Mouse (Mus musculus): ENCODE measurements around the gene Dpm3.
"Not testable (repeated sequence)": the region's sequence is repeated elsewhere in the genome, so short reads cannot be mapped to it uniquely, and the experiment has no call there.

Dpm3 gene

DNA sequence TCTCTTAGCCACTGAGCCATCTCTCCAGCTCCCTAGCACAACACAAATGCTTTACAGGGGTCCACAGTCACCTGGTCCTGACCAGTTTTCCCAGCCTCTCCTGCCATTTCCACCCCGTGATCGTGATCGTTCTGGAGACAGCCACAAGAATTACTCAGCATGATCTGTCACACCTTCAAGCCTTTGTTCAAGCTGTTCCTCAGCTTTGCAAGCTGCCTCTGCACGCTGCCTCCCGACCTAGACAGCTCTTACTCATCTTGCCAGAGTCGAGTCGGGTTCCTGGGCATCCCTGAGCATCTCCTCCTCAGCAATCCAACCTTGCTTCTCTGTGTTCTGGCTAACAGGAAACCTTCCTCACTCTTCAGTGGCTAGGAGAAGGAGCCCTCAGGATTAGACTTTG is at the start of gene Dpm3:
Gene Dpm3 (plus strand): TSS at position 283 of the 400 bp plus-strand sequence.
- DNase-seq (ENCODE audit: low read depth, low spot score): no peak

GRCm38 (mm10) chr3:89209731-89210130 is 49.4 kb upstream of the Dpm3 start:
- DNase-seq (ENCODE audit: low read depth, low spot score): no peak

- DNase-seq (ENCODE audit: low read depth, low spot score): no peak
Observed at GRCm38 (mm10) chr3:89210162-89210561, 49.0 kb upstream of the Dpm3 start.

DNA sequence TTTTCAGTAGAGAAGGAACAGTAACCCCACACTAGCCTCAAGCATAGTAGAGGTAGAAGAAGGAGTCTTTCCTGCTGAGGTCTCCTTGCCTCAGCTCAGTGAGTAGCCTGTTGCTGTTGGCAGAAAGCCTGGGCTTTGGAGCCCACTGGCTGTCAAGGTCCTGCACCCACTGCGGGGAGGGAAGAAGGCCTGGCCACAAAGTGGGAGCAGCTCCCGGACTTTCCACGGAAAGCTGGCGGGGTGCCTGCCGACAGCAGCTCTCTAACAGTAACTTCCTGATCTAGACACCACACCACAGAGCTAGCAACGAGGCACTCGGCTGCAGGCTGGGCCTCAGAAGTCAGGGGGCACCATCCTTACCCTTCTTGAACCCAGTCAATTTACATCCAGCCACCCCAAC is 48.4 kb upstream of the Dpm3 start:
- DNase-seq (ENCODE audit: low read depth, low spot score): no peak

DNA sequence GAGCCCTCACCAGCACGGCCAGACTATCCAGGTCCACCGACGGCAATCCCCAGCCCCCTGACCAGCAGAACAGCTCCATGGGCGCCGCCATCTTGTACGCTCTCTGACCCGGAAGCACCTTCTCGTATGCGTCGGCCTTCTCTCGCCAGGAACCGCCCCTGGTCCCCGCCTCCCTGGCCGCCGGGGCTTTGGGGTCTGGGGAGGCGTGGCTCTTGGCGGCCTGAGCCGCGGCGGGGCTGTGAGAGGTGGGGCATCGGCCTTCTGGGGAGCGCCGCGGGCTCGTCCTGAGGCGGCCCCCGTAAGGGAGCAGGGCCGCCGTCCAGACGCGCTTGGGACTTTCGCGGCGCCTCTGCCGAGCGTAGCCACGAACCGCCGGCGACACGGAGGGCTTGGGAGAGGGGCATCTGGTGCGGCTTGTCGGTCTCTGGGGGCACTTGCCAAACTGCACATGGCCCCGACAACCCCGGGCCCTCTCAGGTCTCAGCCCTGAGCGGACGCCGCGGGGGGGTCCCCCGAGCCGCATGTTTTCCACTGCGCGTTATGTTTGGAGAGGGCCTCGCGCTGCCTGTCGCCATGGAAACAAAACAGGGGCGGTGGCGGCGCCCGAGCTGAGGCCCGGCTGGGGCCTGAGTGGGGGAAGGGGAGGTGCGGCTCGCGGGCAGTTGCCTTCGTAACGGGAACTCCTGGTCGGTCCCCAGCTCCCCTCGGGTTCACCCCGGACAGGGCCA is 45.2 kb upstream of the Dpm3 start:
- DNase-seq (ENCODE audit: low read depth, low spot score): peak; percentile 87

- DNase-seq (ENCODE audit: low read depth, low spot score): no peak
Observed at GRCm38 (mm10) chr3:89214681-89215411, 44.3 kb upstream of the Dpm3 start, which contains the start of gene Thbs3. Gene Thbs3 (plus strand): TSS chr3:89215180.

GRCm38 (mm10) chr3:89215853-89216252 is 43.3 kb upstream of the Dpm3 start:
- peak; percentile 78 for DNase-seq (ENCODE audit: low read depth, low spot score)

DNA sequence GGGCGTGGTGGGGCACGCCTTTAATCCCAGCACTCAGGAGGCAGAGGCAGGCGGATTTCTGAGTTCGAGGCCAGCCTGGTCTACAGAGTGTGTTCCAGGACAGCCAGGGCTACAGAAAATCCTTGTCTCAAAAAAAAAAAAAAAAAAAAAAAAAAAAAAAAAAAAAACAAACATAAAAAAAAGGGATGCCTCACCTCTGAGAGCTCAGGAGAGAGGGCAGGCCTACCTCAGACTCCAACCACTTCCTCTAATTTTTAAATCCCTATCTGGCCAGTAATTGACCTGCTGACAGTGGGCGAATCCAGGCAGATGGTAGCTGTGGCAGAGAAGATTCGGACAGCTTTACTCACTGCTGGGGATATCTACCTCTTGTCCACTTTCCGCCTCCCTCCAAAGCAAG is 42.8 kb upstream of the Dpm3 start:
- DNase-seq (ENCODE audit: low read depth, low spot score): not testable (repeated sequence)

DNA sequence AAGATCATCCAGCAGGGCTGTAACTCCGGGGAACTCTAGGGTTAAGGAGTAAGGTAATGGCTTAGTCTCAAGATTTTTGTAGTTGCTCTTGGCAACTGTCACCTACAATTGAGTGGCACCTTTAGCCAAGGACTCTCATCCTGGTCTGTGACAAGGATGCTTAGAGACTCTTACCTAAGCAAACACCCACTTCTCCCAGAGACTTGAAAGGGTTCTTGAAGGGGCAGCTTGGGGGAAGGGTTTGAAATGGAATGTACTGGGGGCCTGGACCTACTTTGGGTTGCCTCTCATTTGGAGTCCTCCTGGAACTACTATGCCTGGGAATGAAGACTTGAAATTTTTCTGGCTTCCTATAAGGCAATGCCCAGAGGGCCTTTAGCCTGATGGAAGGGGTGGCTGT is 40.9 kb upstream of the Dpm3 start:
- DNase-seq (ENCODE audit: low read depth, low spot score): no peak

DNA sequence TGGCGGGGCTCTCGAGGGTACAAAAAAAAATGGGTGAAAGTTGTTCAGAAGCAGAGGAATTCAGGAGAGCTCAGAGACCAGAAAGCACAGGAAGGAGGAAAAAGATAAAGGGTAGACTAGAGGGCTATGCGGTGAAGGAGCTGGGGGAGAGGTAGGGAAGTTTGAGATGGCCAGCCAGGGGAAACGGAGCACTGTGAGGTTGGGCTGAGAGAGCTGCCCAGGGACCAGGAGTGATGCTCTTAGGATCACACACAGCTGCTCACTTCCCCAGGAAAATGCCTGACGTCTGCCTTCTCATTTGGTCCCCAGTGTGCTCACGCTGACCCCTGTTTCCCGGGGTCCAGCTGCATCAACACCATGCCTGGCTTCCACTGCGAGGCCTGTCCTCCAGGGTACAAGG is 39.6 kb upstream of the Dpm3 start:
- no peak for DNase-seq (ENCODE audit: low read depth, low spot score)

- no peak for DNase-seq (ENCODE audit: low read depth, low spot score)
Observed at GRCm38 (mm10) chr3:89221167-89221566, 38.0 kb upstream of the Dpm3 start.

DNA sequence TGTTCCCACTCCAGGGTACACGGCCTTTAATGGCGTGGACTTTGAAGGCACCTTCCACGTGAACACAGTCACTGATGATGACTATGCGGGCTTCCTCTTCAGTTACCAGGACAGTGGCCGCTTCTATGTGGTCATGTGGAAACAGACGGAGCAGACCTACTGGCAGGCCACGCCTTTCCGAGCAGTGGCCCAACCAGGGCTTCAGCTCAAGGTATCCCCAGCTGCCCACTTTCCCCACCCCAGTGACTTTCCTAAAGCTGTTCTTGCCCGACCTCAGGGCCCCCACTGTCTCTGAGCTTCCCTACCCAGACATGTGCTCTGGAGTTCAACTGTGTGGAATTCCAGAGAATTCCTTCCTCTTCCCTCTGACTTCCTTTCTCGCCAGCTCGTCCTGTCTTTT is 34.4 kb upstream of the Dpm3 start:
- no peak for DNase-seq (ENCODE audit: low read depth, low spot score)

DNA sequence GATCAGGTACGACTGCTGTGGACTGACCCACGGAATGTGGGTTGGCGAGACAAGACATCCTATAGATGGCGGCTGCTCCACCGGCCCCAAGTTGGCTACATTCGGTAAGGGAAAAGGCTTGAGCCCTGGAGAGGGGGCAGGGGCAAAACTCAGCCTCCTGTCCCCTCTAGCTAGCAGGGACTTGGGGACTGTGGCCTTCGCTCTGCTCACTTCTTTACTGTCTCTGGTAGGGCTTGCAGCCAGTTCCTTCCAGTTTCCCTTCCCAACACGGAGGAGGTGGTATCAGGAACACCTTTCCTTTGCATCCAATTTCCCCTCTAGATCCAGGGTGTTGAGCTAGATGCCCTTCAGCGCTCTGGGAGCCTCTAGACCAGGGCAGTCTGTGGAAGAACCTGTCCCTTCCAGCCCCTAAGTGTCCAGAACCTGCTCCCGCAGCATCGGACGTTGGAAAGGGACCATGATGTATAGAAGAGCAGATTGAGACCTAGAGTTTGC is 33.8 kb upstream of the Dpm3 start:
- no peak for DNase-seq (ENCODE audit: low read depth, low spot score)

GRCm38 (mm10) chr3:89225918-89226317 is 33.2 kb upstream of the Dpm3 start:
- DNase-seq (ENCODE audit: low read depth, low spot score): no peak

DNA sequence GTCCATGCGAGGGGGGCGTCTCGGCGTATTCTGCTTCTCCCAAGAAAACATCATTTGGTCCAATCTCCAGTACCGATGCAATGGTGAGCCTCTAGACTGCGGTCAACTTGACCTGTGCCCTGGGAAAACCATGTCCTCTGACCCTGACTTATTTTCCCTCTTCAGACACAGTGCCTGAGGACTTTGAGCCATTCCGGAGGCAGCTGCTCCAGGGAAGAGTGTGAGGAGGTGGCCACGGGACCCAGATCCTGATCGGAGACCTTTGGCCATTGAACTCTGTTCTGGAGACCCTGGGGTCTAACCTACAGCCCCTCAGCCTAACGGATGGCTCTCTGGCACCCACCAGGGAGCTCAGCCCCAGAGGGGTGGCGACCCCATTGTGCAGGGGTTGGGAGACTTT is 32.8 kb upstream of the Dpm3 start:
- no peak for DNase-seq (ENCODE audit: low read depth, low spot score)

GRCm38 (mm10) chr3:89226900-89227299 is 32.3 kb upstream of the Dpm3 start, which contains the start of gene Mtx1:
Gene Mtx1 (minus strand): TSS chr3:89227088.
- DNase-seq (ENCODE audit: low read depth, low spot score): no peak

DNA sequence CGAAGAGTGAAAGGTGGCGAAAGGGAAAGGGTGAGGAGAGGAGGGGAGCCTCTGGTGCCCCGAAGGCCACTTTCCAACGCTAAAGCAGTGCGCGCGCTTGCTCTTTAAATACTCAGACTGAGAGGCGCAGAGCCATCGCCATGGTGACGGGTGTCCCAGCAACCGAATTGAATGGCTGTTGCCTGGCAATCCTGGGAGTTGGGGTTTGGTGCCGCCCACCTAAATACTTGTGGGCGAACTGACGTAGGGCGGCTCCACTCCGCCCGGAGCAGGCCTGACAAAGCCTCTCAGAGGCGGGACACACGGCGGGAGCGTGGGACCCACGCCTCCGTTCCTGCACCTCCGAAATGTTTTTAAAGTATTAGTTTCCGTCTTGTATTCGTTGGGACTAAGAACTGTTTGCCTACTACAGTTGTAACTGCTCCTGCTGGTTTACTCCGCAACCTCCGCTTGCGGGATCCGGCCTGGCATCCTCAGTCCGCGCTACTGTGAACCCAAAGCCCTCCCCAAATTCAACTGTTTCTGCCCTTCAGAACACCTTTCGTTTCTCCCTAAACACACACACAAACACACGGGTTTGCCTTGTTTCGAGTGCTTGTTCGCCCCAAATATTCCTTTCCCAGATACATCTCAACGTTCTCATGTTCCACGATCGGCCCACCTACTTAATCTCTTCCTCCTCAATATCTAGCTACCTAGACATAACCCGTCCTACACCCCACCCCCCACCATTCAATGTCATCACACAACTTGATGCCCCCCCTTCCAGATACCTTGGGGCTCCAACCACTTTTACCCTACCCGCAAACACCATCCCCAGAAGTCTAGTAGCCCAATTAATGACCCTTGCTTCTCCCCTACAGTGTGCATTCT is 31.6 kb upstream of the Dpm3 start:
- DNase-seq (ENCODE audit: low read depth, low spot score): peak; percentile 53

- peak; percentile 66 for DNase-seq (ENCODE audit: low read depth, low spot score)
Observed at GRCm38 (mm10) chr3:89228180-89228549, 31.0 kb upstream of the Dpm3 start.

GRCm38 (mm10) chr3:89228836-89229235 is 30.3 kb upstream of the Dpm3 start, which contains the start of gene Muc1:
Gene Muc1 (plus strand): TSS chr3:89229057.
- no peak for DNase-seq (ENCODE audit: low read depth, low spot score)

DNA sequence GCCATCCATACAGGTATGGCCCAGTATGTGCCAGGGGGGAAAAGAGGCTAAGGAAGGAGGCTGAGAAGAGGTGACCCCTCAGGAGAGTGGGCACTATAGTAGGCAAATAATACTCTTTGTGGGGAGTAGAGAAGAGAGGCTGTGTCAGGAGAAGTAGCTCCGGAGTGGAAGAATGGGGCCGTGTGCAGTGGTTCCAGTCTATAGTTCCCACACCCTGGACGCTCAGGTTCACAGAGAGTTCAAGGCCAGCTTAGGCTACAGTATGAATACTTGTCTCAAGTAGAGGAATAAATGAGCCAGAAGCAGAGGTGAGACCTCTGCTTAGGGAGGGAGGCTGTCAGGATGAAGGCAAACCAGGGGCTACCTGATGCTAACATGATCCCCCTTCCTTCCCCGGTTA is 29.9 kb upstream of the Dpm3 start:
- no peak for DNase-seq (ENCODE audit: low read depth, low spot score)

GRCm38 (mm10) chr3:89230561-89230960 is 28.6 kb upstream of the Dpm3 start:
- no peak for DNase-seq (ENCODE audit: low read depth, low spot score)

DNA sequence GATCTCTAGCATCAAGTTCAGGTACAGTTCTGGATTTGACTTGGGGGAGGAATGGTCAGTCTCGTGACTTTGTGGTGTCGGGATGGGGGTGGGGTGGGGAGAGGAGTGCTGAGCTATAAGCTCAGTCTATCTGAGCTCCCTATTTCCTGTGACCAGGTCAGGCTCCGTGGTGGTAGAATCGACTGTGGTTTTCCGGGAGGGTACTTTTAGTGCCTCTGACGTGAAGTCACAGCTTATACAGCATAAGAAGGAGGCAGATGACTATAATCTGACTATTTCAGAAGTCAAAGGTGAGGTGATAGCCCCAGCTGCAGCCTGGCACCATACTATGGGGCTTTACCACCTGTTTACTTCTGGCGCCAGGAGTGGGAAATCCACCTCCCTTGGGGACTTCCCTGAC is 27.8 kb upstream of the Dpm3 start:
- no peak for DNase-seq (ENCODE audit: low read depth, low spot score)
